Mouse (Mus musculus): ENCODE measurements around the gene Ubn1.

GRCm38 (mm10) chr16:5000611-5001010 lies 49.2 kb upstream of the Ubn1 start:
- TF ChIP-seq POLR2A (IDR thresholded peaks at IDR 0.05; ENCODE audit: low read depth, low read length) (no peak), CTCF (IDR thresholded peaks at IDR 0.05; ENCODE audit: extremely low read depth, insufficient read depth, insufficient read length, insufficient replicate concordance) (no peak)
